Mouse (Mus musculus) liver, embryonic 11.5 days (tissue): Measurements from ENCODE around the gene Tmem104. TPM values are rescaled to one million over a fixed set of nuclear protein-coding genes. Genes with fewer than 3 reads are reported as not detected.

Experiments
- ATAC-seq: fragments of 200-750 bp; cut with Nextera tagmentation; replicated peaks from 2 replicates; pipeline ENCODE4 v1.8.0; 2017; ENCODE audit warnings: moderate number of reproducible peaks, mild to moderate bottlenecking, moderate TSS enrichment, moderate library complexity; ENCODE audit not compliant: low FRiP score
- DNase-seq: peaks from one replicate; pipeline ENCODE4 v3.0.0-alpha.2; 2017; ENCODE audit warnings: low spot score
- H3K27ac ChIP-seq: fragments of 300-500 bp; sonication (generic); 2 replicates; pipeline ENCODE4 v1.5.1; 2014; ENCODE audit warnings: mild to moderate bottlenecking, low read depth, low read length, control low read depth
- H3K27me3 ChIP-seq: fragments of 300-500 bp; sonication (generic); replicated peaks from 2 replicates; pipeline ENCODE4 v1.6.1; 2014; ENCODE audit warnings: low read length, mixed read lengths; ENCODE audit not compliant: control insufficient read depth, insufficient read depth
- H3K36me3 ChIP-seq: fragments of 300-500 bp; sonication (generic); 2 replicates; pipeline ENCODE4 v1.6.1; 2014; ENCODE audit warnings: mild to moderate bottlenecking, low read length, moderate library complexity, mixed read lengths; ENCODE audit not compliant: control insufficient read depth, insufficient read depth
- H3K4me1 ChIP-seq: fragments of 300-500 bp; sonication (generic); replicated peaks from 2 replicates; pipeline ENCODE4 v1.6.1; 2014; ENCODE audit warnings: low read length, mixed read lengths; ENCODE audit not compliant: control insufficient read depth, insufficient read depth
- H3K4me2 ChIP-seq: fragments of 300-500 bp; sonication (generic); 2 replicates; pipeline ENCODE4 v1.6.1; 2014; ENCODE audit warnings: mild to moderate bottlenecking, control low read depth, moderate library complexity
- H3K4me3 ChIP-seq: fragments of 300-500 bp; sonication (generic); 2 replicates; pipeline ENCODE4 v1.5.1; 2014; ENCODE audit warnings: low read depth, low read length, control low read depth
- H3K9ac ChIP-seq: fragments of 300-500 bp; sonication (generic); 2 replicates; pipeline ENCODE4 v1.6.1; 2014; ENCODE audit warnings: low read depth, low read length, control low read depth
- H3K9me3 ChIP-seq: fragments of 300-500 bp; sonication (generic); 2 replicates; pipeline ENCODE4 v1.6.1; 2016; ENCODE audit warnings: low read length, inconsistent platforms, mixed read lengths; ENCODE audit not compliant: control insufficient read depth
- WGBS: fragments of 180-500 bp; shearing (Covaris S2); extraction: QIAGEN DNeasy Blood & Tissue Kit; methylation state at CpG from one replicate; pipeline ENCODE4 v1.1.7; 2014; 5-methylcytosine and 5-hydroxymethylcytosine counted together
- polyA plus RNA-seq: library from polyadenylated mRNA; unstranded; fragments of >200 nt; fragmentation: Nextera tagmentation; extraction: Ambion mirVana; gene quantifications from 2 replicates; pipeline ENCODE4 v1.2.1, GENCODE M21; 2014

Tmem104 gene
- polyA plus RNA-seq, 1 experiment from 2014 or later = 10.8 TPM

DNA sequence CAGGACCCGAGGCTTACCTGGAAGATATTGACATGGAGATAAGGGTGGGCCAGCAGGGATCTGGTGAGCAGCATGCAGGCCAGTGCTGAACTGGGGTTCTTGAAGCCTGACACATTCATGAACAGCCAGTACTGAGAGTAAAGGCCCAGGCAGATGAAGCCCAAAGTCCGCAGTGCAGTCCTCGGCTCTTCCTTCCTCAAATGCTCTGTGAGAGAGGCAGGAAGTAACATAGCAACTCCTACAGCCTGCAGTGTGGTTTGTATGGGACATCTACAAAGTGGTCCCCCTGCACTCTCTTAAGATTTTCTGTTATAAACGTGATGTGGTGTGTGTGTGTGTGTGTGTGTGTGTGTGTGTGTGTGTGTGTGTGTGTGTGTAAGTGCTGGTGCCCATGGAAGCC, 98.0 kb downstream of the Tmem104 start:
- H3K4me2 ChIP-seq = no peak overlapping the region
- ATAC-seq = no peak
- WGBS = 47% methylated on average over 4 of the region's 4 CpGs
- no peaks in the 10 kb centered on the region for H3K27me3 ChIP-seq
- DNase-seq = no peak
- no peak overlapping the region for H3K9ac ChIP-seq
- H3K9me3 ChIP-seq = no peaks in the 10 kb centered on the region
- H3K4me3 ChIP-seq = no peak overlapping the region
- H3K36me3 ChIP-seq = no peaks in the 10 kb centered on the region
- no peak overlapping the region for H3K27ac ChIP-seq
- H3K4me1 ChIP-seq = peaks cover 7% of the 10 kb centered on the region; the same call in 1 of the 2 replicates

DNA sequence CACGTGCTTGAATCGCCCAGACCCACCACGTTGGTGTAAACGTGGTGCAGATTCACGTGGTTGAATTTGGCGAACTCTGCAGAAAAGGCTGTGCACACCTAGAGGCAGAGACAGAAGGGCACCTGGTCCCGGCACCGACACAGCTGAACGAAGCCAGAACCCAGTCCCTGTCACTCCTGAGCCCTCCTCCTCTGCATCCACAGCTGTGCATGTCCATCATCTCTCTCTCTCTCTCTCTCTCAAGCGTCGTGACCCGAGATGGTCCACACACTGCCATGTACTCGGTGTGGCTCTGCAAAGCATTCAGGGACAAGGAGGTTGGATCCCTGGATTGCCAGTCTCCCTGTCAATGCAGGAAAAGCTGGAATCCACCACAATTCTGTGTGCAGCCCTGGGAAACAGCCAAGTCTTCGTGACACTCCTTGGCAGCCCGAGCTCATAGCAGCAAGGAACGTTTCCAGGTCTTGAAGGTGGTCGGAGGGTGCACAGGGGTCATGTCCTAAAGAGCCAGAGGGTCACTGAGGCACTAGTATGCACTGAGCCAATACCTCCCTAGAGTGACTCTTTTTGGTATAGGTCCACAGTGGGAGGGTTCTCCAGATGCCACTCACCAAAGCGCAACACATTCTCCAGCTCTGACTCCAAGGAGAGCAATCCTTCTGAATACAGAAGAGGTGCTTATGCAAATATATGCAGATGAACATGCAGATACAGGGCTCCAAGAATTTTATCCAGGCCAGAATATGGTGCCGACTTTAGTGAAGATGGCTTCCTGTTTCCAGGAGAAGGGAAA, 99.1 kb downstream of the Tmem104 start:
- Histone ChIP-seq H3K27me3 (no peaks in the 10 kb centered on the region), H3K4me1 (peaks cover 11% of the 10 kb centered on the region), H3K27ac (no peak overlapping the region), H3K4me3 (no peak overlapping the region), H3K4me2 (no peak overlapping the region), H3K9ac (no peak overlapping the region), H3K9me3 (no peaks in the 10 kb centered on the region), H3K36me3 (no peaks in the 10 kb centered on the region)
- WGBS = 73% methylated on average over 19 of the region's 19 CpGs
- DNase-seq (no peak), ATAC-seq (no peak)

DNA sequence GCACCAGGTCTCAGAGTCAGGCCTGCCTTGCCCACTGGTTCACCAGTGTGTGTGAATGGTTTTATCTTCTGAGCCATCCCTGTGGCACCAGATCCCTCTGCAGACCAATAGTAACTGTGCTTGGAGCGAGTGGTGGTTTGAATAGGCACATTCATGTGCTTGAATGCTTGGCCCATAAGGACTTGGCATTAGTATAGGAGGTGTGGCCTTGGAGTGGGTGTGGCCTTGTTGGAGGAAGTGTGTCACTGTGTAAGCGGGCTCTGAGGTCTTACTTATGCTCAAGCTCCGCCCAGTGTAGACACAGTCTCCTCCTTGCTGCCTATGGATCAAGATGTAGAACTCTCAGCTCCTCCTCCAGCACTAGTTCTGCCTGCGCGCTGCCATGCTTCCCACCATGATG, 100.1 kb downstream of the Tmem104 start:
- Histone ChIP-seq H3K27ac (no peak overlapping the region), H3K4me2 (no peak overlapping the region), H3K27me3 (no peaks in the 10 kb centered on the region), H3K9ac (no peak overlapping the region), H3K4me3 (no peak overlapping the region), H3K36me3 (no peaks in the 10 kb centered on the region), H3K4me1 (peaks cover 8% of the 10 kb centered on the region), H3K9me3 (no peaks in the 10 kb centered on the region)
- 76% methylated on average over 5 of the region's 5 CpGs for WGBS
- ATAC-seq (0 out of 2 replicates have a peak, but pooled peaks have one; percentile 27), DNase-seq (no peak)

DNA sequence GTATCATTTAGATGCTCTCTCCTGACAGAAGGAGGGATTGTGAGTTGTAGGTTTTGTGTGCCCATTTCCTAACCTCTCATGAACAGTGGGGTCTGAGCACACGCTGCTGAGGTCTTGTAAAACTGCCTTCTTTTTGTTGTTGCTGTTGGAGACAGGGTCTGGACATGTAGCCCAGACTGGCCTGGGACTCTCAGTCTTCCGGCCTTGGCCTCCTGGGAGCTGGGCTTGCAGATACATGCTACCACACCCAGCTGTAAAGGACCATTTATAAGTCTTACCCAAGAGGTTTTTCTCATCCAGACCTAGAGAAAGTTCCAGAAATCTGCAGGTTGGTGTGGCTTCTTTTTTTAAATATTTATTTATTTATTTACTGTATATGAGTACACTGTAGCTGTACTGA, 101.0 kb downstream of the Tmem104 start:
- H3K4me2 ChIP-seq = no peak overlapping the region
- no peaks in the 10 kb centered on the region for H3K9me3 ChIP-seq
- ATAC-seq = no peak
- no peak overlapping the region for H3K4me3 ChIP-seq
- 87% methylated on average over 2 of the region's 2 CpGs for WGBS
- H3K4me1 ChIP-seq = peaks cover 8% of the 10 kb centered on the region; the same call in 1 of the 2 replicates
- DNase-seq = no peak
- no peaks in the 10 kb centered on the region for H3K27me3 ChIP-seq
- H3K9ac ChIP-seq = no peak overlapping the region
- H3K27ac ChIP-seq = no peak overlapping the region
- H3K36me3 ChIP-seq = no peaks in the 10 kb centered on the region

DNA sequence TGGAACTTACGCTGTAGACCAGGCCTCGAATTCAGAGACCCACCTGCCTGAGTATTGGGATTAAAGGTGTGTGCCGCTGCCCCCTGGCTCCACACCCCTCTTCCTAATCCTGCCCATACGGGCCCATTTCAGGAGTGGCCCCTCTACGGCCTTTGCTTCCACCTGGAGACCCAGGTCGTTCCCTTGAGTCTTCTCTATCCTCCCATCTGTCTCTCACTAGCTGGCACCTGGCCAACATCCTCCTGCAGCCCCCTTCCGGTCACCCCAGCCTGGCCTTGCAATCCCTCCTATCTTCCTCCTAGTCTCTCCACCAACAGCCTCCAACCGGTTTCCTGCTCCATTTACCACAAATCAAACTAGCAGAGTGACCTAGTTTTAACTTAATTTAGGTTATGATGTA, 102.6 kb downstream of the Tmem104 start:
- no peaks in the 10 kb centered on the region for H3K9me3 ChIP-seq
- DNase-seq = no peak
- no peak overlapping the region for H3K9ac ChIP-seq
- no peak overlapping the region for H3K4me2 ChIP-seq
- no peak overlapping the region for H3K4me3 ChIP-seq
- ATAC-seq = no peak
- no peaks in the 10 kb centered on the region for H3K36me3 ChIP-seq
- no peak overlapping the region for H3K27ac ChIP-seq
- no peaks in the 10 kb centered on the region for H3K27me3 ChIP-seq
- WGBS = 71% methylated on average over 8 of the region's 8 CpGs
- peaks cover 8% of the 10 kb centered on the region; the same call in 1 of the 2 replicates for H3K4me1 ChIP-seq

DNA sequence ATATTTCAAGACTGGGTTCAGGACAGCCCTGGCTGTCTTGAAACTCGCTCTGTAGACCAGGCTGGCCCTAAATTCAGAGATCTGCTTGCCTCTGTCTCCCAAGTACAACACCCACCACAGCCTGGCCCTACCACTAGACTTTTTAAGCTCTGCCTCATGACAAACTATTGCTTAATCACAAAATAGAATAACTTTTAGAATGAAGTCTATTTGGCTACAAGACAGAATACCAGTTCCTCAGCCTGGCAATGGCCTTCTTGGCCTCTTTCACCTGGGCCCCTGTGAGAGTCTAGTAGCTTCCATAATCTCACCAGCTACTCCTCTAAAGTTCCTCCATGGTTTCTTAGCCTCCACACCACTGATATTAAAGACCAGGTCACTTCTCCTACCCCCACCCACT, 103.0 kb downstream of the Tmem104 start:
- H3K4me1 ChIP-seq = peaks cover 8% of the 10 kb centered on the region; the same call in 1 of the 2 replicates
- H3K36me3 ChIP-seq = no peaks in the 10 kb centered on the region
- no peaks in the 10 kb centered on the region for H3K27me3 ChIP-seq
- WGBS = 87% methylated on average over 1 of the region's 1 CpGs
- H3K4me2 ChIP-seq = no peak overlapping the region
- ATAC-seq (no peak), DNase-seq (no peak)
- no peaks in the 10 kb centered on the region for H3K9me3 ChIP-seq
- H3K4me3 ChIP-seq = no peak overlapping the region
- peak overlapping the region; percentile 19; the same call in 1 of the 2 replicates for H3K27ac ChIP-seq
- H3K9ac ChIP-seq = no peak overlapping the region

DNA sequence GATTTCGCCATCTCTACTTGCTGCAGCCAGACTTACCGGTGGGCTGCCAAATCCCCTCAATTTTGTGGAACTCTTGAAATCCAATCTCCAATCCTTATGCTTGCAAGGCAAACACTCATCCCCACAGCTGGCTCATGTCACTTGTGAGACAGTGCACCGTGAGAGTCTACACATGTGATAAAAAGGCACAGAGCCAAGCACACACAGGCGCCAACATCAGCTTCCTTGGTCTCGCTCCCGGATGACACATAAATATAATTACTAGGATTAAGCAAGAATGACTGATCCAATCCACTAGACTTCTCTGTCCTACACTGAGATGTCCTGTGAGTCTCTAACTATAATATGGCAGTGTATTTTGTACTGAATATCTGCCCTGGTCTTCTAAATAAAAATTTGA, 103.6 kb downstream of the Tmem104 start:
- no peak overlapping the region for H3K4me2 ChIP-seq
- no peaks in the 10 kb centered on the region for H3K36me3 ChIP-seq
- H3K4me3 ChIP-seq = no peak overlapping the region
- DNase-seq (no peak), ATAC-seq (no peak)
- 72% methylated on average over 6 of the region's 6 CpGs for WGBS
- H3K27me3 ChIP-seq = peaks cover 1% of the 10 kb centered on the region; the same call in 1 of the 2 replicates
- H3K9me3 ChIP-seq = no peaks in the 10 kb centered on the region
- peaks cover 8% of the 10 kb centered on the region; the same call in 1 of the 2 replicates for H3K4me1 ChIP-seq
- no peak overlapping the region for H3K9ac ChIP-seq
- 0 out of 2 replicates have a peak overlapping the region, but pooled peaks have one; percentile 19 for H3K27ac ChIP-seq

DNA sequence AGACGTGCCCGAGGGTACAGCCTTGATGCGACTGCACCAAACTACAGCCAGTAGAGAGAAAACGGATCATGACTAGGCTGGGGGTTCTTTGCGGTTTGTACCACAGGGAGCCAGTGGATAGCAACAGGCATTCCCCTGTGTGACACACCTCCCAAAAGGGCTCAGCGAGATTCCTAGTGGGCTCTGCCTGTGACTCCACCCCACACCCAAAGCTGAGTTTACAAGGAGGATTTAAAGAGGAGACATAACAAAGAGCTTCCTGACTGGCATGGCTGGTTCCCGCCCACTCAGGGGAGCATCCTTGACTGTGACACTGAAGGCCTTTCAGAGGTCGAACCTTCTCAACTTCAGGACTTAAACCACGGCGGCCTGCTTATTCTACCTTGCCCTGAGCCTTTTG, 104.2 kb downstream of the Tmem104 start:
- no peaks in the 10 kb centered on the region for H3K36me3 ChIP-seq
- DNase-seq (no peak), ATAC-seq (no peak)
- H3K27ac ChIP-seq = peak overlapping the region; percentile 77
- no peak overlapping the region for H3K4me2 ChIP-seq
- peaks cover 7% of the 10 kb centered on the region; the same call in 1 of the 2 replicates for H3K27me3 ChIP-seq
- H3K4me3 ChIP-seq = no peak overlapping the region
- no peak overlapping the region for H3K9ac ChIP-seq
- H3K4me1 ChIP-seq = peaks cover 8% of the 10 kb centered on the region; the same call in 1 of the 2 replicates
- WGBS = 70% methylated on average over 10 of the region's 10 CpGs
- no peaks in the 10 kb centered on the region for H3K9me3 ChIP-seq
